Mouse (Mus musculus) liver, embryonic 14.5 days (tissue): ENCODE data around the gene Camkk2.

ENCODE experiments used
- CTCF ChIP-seq: IDR thresholded peaks from 2 replicates; pipeline ENCODE4 v1.5.1; 2016; ENCODE audit warnings: antibody characterized with exemption, low read depth, control low read depth
- EP300 ChIP-seq: IDR thresholded peaks from 2 replicates; pipeline ENCODE4 v1.6.1; 2016; ENCODE audit warnings: antibody characterized with exemption, low read depth

DNA sequence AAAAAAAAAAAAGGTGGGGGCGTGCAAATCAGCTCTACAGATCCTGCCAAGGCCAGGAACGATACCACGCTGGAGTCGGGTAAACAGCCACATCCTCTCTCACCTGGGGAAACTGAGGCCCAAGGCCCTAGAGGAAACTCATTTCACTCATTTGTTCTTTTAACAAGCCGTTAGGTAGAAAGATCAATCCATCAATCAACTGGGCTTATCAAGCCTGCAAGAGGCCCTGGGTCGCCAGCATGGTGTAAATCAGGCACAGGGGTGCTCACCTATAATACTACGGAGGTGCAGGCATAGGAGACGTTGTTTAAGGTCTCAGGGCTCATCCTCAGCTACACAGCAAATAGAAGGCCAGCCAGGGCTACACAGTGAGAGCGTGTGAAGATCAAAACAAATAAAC is 7.8 kb downstream of the Camkk2 start:
- TF ChIP-seq CTCF (no peak), EP300 (no peak)
